Mouse (Mus musculus) liver, embryonic 12.5 days (tissue): ENCODE measurements around the gene Crybg3. TPM values are rescaled to one million over a fixed set of nuclear protein-coding genes. Genes with fewer than 3 reads are reported as not detected.
"Not testable (repeated sequence)": the region's sequence is repeated elsewhere in the genome, so short reads cannot be mapped to it uniquely, and the experiment has no call there.

Experiments used
- ATAC-seq: fragments of 200-750 bp; cut with Nextera tagmentation; 2 replicates; pipeline ENCODE4 v1.8.0; 2017; ENCODE audit warnings: moderate number of reproducible peaks, mild to moderate bottlenecking, moderate library complexity
- H3K27ac ChIP-seq: fragments of 300-500 bp; sonication (generic); 2 replicates; pipeline ENCODE4 v1.5.1; 2016; ENCODE audit warnings: mild to moderate bottlenecking
- H3K27me3 ChIP-seq: fragments of 300-500 bp; sonication (generic); replicated peaks from 2 replicates; pipeline ENCODE4 v1.6.1; 2016; ENCODE audit warnings: mild to moderate bottlenecking, moderate library complexity
- H3K36me3 ChIP-seq: fragments of 300-500 bp; sonication (generic); 2 replicates; pipeline ENCODE4 v1.6.1; 2016; ENCODE audit warnings: mild to moderate bottlenecking, moderate library complexity
- H3K4me1 ChIP-seq: fragments of 300-500 bp; sonication (generic); 2 replicates; pipeline ENCODE4 v1.6.1; 2016
- H3K4me2 ChIP-seq: fragments of 300-500 bp; sonication (generic); 2 replicates; pipeline ENCODE4 v1.6.1; 2016; ENCODE audit warnings: mild to moderate bottlenecking, moderate library complexity
- H3K4me3 ChIP-seq: fragments of 300-500 bp; sonication (generic); 2 replicates; pipeline ENCODE4 v1.5.1; 2016; ENCODE audit warnings: mild to moderate bottlenecking, moderate library complexity
- H3K9ac ChIP-seq: fragments of 300-500 bp; sonication (generic); 2 replicates; pipeline ENCODE4 v1.6.1; 2016; ENCODE audit warnings: mild to moderate bottlenecking, moderate library complexity
- H3K9me3 ChIP-seq: fragments of 300-500 bp; sonication (generic); replicated peaks from 2 replicates; pipeline ENCODE4 v1.6.1; 2016; ENCODE audit warnings: mild to moderate bottlenecking, moderate library complexity
- WGBS: fragments of 180-500 bp; shearing (Covaris S2); methylation state at CpG from one replicate; pipeline ENCODE4 v1.1.7; 2016; ENCODE audit not compliant: insufficient replicate concordance; 5-methylcytosine and 5-hydroxymethylcytosine counted together
- polyA plus RNA-seq: library from polyadenylated mRNA; unstranded; fragments of >200 nt; fragmentation: Nextera tagmentation; extraction: Ambion mirVana; gene quantifications from 2 replicates; pipeline ENCODE4 v1.2.1, GENCODE M21; 2016

The Crybg3 gene
- polyA plus RNA-seq, 1 experiment from 2014 or later: 2.4 TPM

DNA sequence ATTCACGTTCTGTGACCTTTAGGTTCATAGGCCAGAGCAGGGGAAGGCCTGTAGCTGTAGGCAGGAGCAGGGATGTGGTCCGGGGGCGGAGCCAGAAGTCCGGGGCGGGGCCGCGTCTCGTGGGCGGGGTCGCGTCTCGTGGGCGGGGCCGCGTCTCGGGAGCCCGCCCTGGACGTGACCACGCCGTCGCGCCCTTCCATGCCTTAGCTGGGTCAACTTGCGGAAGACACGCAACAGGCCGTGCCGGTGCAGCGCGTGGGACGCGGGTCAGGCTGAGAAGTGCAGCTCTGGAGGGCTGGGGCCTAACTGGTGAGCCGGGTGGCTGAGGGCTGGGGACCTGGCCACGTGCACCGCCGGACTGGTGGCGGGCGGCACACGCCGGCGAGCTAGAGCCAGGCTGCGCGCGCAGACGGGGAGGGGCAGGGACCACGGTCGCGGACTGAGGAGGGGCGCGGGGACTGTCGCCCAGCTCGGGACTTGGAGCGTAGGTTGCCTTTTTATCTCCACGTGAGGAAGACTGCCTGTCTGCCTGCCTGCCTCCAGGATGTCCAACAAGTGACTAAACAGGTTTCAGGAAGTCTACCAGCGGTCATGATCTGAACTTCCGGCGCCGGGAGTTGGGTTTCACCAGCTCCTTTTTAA lies 129.0 kb downstream of the Crybg3 start, which contains the start of gene Riox2:
Gene Riox2 (plus strand): TSS at position 139 of the 642 bp plus-strand sequence.
- Histone ChIP-seq H3K4me1 (peaks cover 16% of the 10 kb centered on the region), H3K4me2 (peak within 1 kb of the TSS; percentile 71), H3K27me3 (no peaks in the 10 kb centered on the region), H3K4me3 (peak within 1 kb of the TSS; percentile 67), H3K9ac (peak within 1 kb of the TSS; percentile 65), H3K27ac (peak within 1 kb of the TSS; percentile 76), H3K9me3 (no peaks in the 10 kb centered on the region), H3K36me3 (peaks cover 19% of the 10 kb centered on the region)
- WGBS: 2% methylated on average over 50 of the region's 56 CpGs
- peak; percentile 95 for ATAC-seq

DNA sequence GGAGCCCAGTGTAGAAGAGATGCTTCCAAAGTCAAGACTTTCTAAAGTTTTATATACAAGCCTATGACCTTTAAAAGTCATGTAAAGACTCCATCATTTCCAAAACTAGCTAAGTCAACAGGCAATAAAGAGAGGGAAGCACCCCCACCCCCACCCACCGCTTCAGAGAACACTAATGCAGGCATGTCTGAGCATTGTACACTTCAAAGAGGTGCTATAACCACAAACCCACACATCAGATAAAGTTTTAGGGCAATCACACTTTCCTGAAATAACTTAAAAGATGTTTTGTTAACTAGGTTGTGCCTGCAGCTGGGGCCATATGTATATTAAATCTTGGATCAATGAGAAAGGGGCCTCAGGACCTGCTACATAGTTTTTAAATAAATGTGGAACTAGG lies 130.9 kb downstream of the Crybg3 start:
- H3K4me3 ChIP-seq: no peak overlapping the region
- no peaks in the 10 kb centered on the region for H3K9me3 ChIP-seq
- 0 out of 2 replicates have a peak, but pooled peaks cover under 1% of the 10 kb centered on the region for H3K36me3 ChIP-seq
- H3K9ac ChIP-seq: no peak overlapping the region
- H3K27me3 ChIP-seq: no peaks in the 10 kb centered on the region
- H3K27ac ChIP-seq: no peak overlapping the region
- no peak overlapping the region for H3K4me2 ChIP-seq
- no peak for ATAC-seq
- peaks cover 16% of the 10 kb centered on the region for H3K4me1 ChIP-seq
- 62% methylated on average over 1 of the region's 1 CpGs for WGBS

DNA sequence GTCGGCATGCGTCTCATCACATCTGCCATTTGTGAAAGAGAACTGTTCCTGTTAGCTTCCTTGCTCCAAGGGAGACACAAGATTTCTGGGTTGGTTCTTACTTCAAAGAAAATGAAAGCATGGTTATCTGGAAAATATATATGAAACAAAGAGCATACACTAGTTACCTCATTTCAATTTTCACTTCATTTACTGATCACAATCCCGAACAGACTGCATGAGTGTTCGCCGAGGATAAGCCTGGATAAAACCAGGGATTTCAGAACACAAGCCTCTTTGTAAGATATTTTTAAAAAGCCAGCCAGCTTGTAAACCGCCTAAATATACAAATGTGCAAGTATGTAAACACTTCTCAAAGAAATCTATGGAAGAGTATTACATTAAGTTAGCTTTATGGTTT lies 136.8 kb downstream of the Crybg3 start:
- no peak overlapping the region for H3K4me3 ChIP-seq
- WGBS: 78% methylated on average over 6 of the region's 6 CpGs

GRCm38 (mm10) chr16:59463567-59463966 lies 137.2 kb downstream of the Crybg3 start:
- Histone ChIP-seq H3K27ac (no peak overlapping the region), H3K4me3 (no peak overlapping the region), H3K4me1 (no peaks in the 10 kb centered on the region), H3K36me3 (no peaks in the 10 kb centered on the region), H3K9me3 (no peaks in the 10 kb centered on the region), H3K27me3 (no peaks in the 10 kb centered on the region), H3K9ac (no peak overlapping the region), H3K4me2 (no peak overlapping the region)
- ATAC-seq: no peak
- WGBS: 57% methylated on average over 4 of the region's 4 CpGs

More for the DNA sequence above, 136.8 kb downstream of the Crybg3 start:
- Histone ChIP-seq H3K4me1 (no peaks in the 10 kb centered on the region), H3K27ac (no peak overlapping the region), H3K36me3 (no peaks in the 10 kb centered on the region), H3K9me3 (no peaks in the 10 kb centered on the region), H3K27me3 (no peaks in the 10 kb centered on the region), H3K4me2 (no peak overlapping the region), H3K9ac (no peak overlapping the region)
- ATAC-seq: no peak

DNA sequence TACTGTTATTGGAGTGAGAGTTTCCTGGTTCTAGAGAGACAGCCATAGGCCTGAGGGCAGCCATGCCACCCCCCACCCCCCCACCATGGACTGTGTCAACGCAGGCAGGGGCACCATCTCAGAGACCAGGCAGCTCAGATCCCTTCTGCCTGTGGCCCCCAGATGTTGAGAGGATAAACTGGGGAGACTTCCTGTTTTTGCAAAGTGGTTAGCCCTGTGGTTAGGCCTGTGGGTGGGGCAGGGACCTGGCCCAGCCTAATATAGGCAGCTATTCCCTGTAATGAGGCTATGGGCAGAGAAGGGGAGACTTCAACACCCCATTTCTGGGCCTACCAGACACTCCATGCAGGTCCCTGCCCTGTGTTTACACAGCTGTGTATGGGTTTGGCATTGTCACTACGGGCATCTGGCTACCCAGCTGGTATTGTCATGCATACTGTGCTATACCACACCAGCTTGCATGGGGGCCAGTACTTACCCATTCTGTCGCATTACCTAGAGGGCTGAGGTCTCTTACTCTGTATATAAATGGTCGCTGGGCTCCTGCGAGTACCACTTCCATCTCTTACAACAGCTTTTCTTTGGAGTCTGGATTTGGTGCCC lies 141.4 kb downstream of the Crybg3 start:
- H3K4me1 ChIP-seq, H3K27ac ChIP-seq, H3K27me3 ChIP-seq, H3K9ac ChIP-seq, H3K4me2 ChIP-seq, H3K9me3 ChIP-seq, H3K36me3 ChIP-seq, H3K4me3 ChIP-seq: not testable (repeated sequence)
- ATAC-seq: peak; percentile 77
- 49% methylated on average over 5 of the region's 5 CpGs for WGBS

DNA sequence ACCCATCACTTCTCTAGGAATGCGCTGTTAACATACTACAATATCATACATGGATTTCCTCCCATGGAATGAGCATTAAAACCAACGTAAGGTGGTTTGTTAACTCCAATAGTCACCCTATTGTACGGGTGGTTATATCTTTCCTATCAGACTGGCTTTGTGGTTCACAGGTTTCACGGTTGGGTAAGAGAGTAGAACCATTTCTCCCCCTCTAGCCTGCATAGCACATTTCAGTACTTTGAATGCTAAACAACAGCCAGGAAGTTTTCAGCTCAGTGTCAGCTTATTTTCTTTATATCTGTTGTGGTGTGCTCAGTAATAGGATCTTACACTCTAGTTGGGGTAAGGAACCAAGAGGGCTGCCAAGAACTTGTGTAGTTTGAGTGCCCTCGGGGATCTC lies 149.0 kb downstream of the Crybg3 start:
- Histone ChIP-seq H3K4me3 (no peak overlapping the region), H3K9ac (no peak overlapping the region), H3K9me3 (no peaks in the 10 kb centered on the region), H3K36me3 (no peaks in the 10 kb centered on the region), H3K4me2 (no peak overlapping the region), H3K27ac (no peak overlapping the region), H3K27me3 (no peaks in the 10 kb centered on the region), H3K4me1 (no peaks in the 10 kb centered on the region)
- WGBS: 60% methylated on average over 5 of the region's 5 CpGs
- ATAC-seq: no peak

DNA sequence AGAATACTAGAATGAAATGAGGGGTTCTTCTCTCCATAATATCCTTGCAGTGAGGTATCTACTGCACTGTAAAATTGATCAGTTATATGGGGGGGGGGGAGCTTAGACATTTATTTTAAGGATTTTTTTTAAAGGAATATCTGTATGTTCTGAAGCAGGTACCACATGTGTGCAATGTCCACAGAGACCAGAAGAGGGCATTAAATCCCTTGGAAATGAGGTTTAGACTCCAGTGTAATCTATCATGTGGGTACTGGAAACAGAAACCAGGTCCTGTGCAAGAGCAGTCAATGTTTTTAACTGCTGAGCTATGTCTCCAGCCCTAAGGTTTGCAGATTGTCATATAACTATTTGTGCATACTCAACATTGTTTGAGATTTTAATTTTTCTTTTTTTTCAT lies 151.7 kb downstream of the Crybg3 start:
- H3K9ac ChIP-seq: no peak overlapping the region
- H3K4me1 ChIP-seq: no peaks in the 10 kb centered on the region
- H3K36me3 ChIP-seq: no peaks in the 10 kb centered on the region
- H3K4me2 ChIP-seq: no peak overlapping the region
- no peak overlapping the region for H3K27ac ChIP-seq
- H3K4me3 ChIP-seq: no peak overlapping the region
- no peaks in the 10 kb centered on the region for H3K9me3 ChIP-seq
- no peaks in the 10 kb centered on the region for H3K27me3 ChIP-seq
- no peak for ATAC-seq

DNA sequence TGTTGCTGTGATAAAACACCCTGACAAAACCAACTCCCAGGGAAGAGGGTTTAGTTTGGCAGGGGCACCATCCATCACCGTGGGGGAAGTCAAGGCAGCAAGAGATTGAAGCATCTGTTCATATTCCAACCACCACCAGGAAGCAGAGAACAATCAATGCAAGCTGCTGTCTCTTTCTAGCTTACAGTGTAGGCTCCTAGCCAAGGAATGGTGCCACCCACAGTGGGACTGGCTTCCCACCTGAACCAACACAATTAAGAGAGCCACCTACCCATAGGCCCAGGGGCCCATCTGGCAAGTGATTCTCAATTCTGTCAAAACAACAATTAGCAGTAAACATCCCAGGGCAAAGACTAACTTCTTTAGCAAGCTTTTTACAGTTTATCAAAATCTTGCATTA lies 152.6 kb downstream of the Crybg3 start:
- no peaks in the 10 kb centered on the region for H3K36me3 ChIP-seq
- H3K9me3 ChIP-seq: no peaks in the 10 kb centered on the region
- H3K4me3 ChIP-seq: no peak overlapping the region
- no peak overlapping the region for H3K27ac ChIP-seq
- H3K27me3 ChIP-seq: no peaks in the 10 kb centered on the region
- H3K9ac ChIP-seq: no peak overlapping the region
- WGBS: 58% methylated on average over 1 of the region's 1 CpGs
- ATAC-seq: no peak
- H3K4me1 ChIP-seq: no peaks in the 10 kb centered on the region
- no peak overlapping the region for H3K4me2 ChIP-seq

GRCm38 (mm10) chr16:59444880-59445559 lies 155.8 kb downstream of the Crybg3 start:
- Histone ChIP-seq H3K27ac (no peak overlapping the region), H3K36me3 (no peaks in the 10 kb centered on the region), H3K27me3 (no peaks in the 10 kb centered on the region), H3K4me1 (no peaks in the 10 kb centered on the region), H3K9me3 (no peaks in the 10 kb centered on the region), H3K9ac (no peak overlapping the region), H3K4me3 (no peak overlapping the region), H3K4me2 (no peak overlapping the region)
- ATAC-seq: no peak
- 78% methylated on average over 7 of the region's 7 CpGs for WGBS

Other genes with a start within 250 kb of the Crybg3 start
- not detected in 2 replicates for gene Olfr209, start 237.0 kb downstream of the Crybg3 start, polyA plus RNA-seq
- not detected in 2 replicates for gene Gabrr3, start 193.6 kb downstream of the Crybg3 start, polyA plus RNA-seq
- gene Riox2, start 129.2 kb downstream of the Crybg3 start, polyA plus RNA-seq: 28.8 and 29.7 TPM in 2 replicates
- 7.0 and 7.1 TPM in 2 replicates for gene Arl6, start 38.4 kb upstream of the Crybg3 start, polyA plus RNA-seq